Mouse (Mus musculus) ovary, postnatal 36 days (tissue): ENCODE measurements at regions not wholly inside any gene's neighbourhood (a gene's known extent, or its start where the extent isn't known, plus 50 kb on each side); places are given as distances from the start of the nearest gene placed in this dataset.

Experiments used
- DNase-seq: peaks from one replicate; pipeline ENCODE4 v3.0.0; 2022; ENCODE audit warnings: low spot score, mixed read lengths

DNA sequence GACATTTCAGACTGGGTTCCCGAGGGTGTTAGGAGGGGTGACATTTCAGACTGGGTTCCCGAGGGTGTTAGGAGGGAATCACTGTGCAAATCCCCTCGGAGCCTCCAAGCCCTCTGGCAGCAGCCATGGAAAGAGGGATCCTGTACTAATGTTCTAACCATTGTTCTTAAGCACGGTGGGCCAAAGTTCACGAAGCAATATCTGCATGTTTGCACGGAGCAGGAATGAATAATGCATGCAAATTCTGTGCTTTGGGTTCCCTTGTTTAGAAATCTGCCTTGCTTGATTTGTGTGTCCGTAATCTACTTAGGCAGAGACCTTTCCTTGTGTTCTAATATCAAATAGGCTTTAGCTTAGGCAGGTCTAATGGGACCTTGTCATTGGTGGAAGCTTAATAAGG lies 55.9 kb upstream of the Zfp280d start:
- no peak for DNase-seq

DNA sequence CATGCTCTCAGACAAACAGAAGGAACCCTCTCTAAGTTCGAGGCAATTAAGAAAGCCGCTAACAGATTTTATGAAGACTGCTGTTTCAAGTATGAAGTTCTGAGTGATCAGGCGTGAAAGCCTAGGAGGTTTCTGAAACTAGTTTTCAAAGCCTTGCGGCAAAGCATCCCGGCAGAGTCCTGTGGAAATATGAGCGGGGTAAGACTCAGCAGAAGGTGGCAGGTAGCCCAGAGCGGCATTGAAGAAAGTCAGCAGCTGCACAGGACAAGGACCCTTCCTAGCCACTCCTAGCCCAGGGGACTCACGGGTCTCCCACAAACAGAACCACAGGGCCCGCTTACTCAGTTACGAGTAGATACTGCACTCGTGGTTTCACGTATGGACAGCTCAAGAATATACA lies 54.8 kb upstream of the Zfp280d start:
- DNase-seq: no peak

DNA sequence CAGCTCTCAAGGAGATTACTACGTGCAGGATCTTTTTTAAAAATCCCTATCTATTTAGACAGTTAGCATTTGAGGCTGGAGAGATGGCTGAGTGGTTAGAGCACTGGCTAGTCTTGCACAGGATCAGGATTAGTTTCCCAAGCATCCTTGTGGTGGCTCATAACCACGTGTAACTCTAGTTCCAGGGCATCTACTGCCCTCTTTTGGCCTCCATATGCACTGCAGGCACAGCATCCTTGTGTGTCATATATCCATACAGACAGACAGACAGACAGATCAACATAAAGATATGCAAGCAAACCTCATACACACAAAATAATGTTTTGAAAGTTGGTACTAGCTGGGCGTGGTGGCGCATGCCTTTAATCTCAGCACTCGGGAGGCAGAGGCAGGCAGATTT lies 53.3 kb upstream of the Zfp280d start:
- no peak for DNase-seq
